Mouse (Mus musculus): ENCODE measurements around the gene Rab9b. TPM values are rescaled to one million over a fixed set of nuclear protein-coding genes. Genes with fewer than 3 reads are reported as not detected.

Gene Rab9b
- polyA plus RNA-seq (2016; fragmentation: Nextera tagmentation; extraction: Ambion mirVana), result 0.09 and 0.14 TPM in 2 replicates

DNA sequence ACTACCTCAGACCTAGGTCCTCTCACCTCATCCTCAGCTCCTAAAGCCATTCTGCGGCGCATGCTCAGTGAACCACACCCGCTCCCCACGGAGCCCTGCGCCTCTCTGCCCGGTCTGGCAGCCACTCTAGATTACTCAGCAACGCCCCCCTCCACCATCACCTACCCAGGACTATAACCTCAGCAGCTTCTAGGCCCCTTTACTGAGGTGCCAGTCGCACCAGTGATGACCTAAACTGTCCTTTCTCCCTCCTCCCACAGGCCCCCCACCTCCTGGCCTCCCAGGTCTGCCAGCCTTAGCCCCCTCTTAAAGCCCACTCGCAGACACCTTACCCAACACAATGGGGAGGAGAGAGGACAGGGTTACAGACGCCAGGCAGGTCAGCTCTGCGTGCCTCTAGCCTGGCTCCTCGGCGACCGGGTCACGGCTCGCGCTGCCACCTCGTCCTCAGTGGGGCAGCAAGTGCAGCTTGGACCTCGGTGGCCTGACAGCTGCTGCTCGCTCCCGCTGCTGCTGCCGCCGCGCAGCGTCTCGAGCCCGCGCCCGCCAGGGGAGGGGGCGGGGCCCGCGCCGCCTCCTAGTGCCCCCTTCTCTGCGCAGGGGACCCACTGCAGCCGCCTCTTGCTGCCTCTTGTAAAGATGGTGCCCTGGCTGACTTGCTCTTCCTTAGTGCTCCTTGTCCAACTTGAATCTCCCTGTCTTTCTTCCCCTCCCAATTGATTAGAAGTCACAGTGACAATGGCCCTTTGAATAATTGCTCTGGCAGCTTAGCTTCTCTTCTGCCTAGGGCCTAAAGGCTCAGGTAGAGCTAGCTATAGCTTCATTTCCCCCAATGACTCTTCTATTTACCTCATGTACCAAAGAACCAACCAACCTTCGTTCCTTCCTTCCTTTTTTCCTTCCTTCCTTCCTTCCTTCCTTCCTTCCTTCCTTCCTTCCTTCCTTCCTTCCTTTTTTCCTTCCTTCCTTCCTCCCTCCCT is at the start of gene Rab9b:
Gene Rab9b, minus strand, starts transcription at position 695 of the 980 bp plus-strand sequence.
- WGBS, result 11% methylated on average over 35 of the region's 36 CpGs
- DNase-seq (ENCODE audit: low spot score), result peak; percentile 47
- peaks cover 45% of the 10 kb centered on the region for H3K27me3 ChIP-seq (ENCODE audit: low read depth, poor library complexity, severe bottlenecking)
- no peaks in the 10 kb centered on the region for H3K9me3 ChIP-seq (replicated peaks)
- peak within 1 kb of the TSS; percentile 52 for H3K4me3 ChIP-seq
- H3K4me1 ChIP-seq, result no peaks in the 10 kb centered on the region
- H3K36me3 ChIP-seq, result no peaks in the 10 kb centered on the region
- H3K27ac ChIP-seq, result no peak within 1 kb of the TSS

DNA sequence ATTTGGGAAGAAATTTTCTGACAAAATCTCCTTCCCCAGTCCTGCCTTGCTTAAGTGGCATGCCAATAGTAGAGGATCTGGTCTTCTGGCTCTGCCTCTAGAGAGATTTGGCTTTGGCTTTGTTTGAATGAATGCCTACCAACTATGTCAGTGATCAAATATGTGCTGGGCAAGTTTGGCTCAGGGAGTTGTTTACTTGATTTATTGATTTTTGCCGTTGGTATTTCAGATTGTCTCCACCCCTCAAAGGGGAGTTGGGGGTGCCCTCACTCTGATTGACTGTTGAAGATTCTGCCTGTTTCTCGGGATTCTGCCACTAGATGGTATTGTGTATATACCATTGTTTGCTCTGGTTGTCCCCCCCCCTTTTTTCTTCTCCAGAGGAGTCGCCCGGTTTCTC is 35.8 kb upstream of the Rab9b start:
- DNase-seq (ENCODE audit: low spot score), result no peak
- H3K36me3 ChIP-seq, result no peaks in the 10 kb centered on the region
- no peak overlapping the region for H3K4me3 ChIP-seq
- H3K27me3 ChIP-seq (ENCODE audit: low read depth, poor library complexity, severe bottlenecking), result 0 out of 2 replicates have a peak, but pooled peaks cover 8% of the 10 kb centered on the region
- H3K27ac ChIP-seq, result no peak overlapping the region
- no peaks in the 10 kb centered on the region for H3K9me3 ChIP-seq (replicated peaks)
- H3K4me1 ChIP-seq, result no peaks in the 10 kb centered on the region
- 59% methylated on average over 4 of the region's 4 CpGs for WGBS

GRCm38 (mm10) chrX:136895757-136896156 is 27.2 kb upstream of the Rab9b start:
- DNase-seq (ENCODE audit: low spot score), result no peak

GRCm38 (mm10) chrX:136850300-136850699 is 18.3 kb downstream of the Rab9b start:
- Histone ChIP-seq H3K9me3 (replicated peaks) (no peaks in the 10 kb centered on the region), H3K27me3 (ENCODE audit: low read depth, poor library complexity, severe bottlenecking) (peaks cover 34% of the 10 kb centered on the region), H3K27ac (no peak overlapping the region), H3K36me3 (no peaks in the 10 kb centered on the region), H3K4me1 (no peaks in the 10 kb centered on the region), H3K4me3 (no peak overlapping the region)
- no peak for DNase-seq (ENCODE audit: low spot score)
- 41% methylated on average over 3 of the region's 3 CpGs for WGBS

More at GRCm38 (mm10) chrX:136895757-136896156, 27.2 kb upstream of the Rab9b start:
- H3K36me3 ChIP-seq, result no peaks in the 10 kb centered on the region
- no peak overlapping the region for H3K27ac ChIP-seq
- H3K27me3 ChIP-seq (ENCODE audit: low read depth, poor library complexity, severe bottlenecking), result 0 out of 2 replicates have a peak, but pooled peaks cover 4% of the 10 kb centered on the region
- H3K9me3 ChIP-seq (replicated peaks), result no peaks in the 10 kb centered on the region
- H3K4me3 ChIP-seq, result no peak overlapping the region
- 61% methylated on average over 2 of the region's 2 CpGs for WGBS
- H3K4me1 ChIP-seq, result no peaks in the 10 kb centered on the region

DNA sequence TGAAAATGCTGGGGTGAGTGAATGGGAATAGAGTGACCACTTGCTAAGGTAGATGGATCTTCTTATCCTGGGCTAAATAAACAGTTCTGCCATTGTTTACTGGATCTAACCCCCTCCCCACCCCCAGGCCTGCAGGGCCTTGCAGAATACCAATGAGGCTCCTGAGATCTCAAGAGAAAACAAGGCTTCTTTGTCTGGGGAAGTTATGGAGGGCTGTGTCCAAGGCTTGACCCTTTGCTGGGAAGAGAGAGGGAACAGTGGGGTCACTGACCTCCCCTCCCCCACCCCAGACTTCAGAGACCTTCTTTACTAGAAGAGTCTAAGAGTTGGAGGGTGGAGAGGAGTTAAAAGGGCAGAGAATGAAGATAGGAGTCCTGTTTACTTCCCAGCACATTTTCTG is 39.9 kb downstream of the Rab9b start:
- Histone ChIP-seq H3K36me3 (no peaks in the 10 kb centered on the region), H3K27ac (no peak overlapping the region), H3K4me1 (no peaks in the 10 kb centered on the region), H3K4me3 (no peak overlapping the region), H3K9me3 (replicated peaks) (no peaks in the 10 kb centered on the region), H3K27me3 (ENCODE audit: low read depth, poor library complexity, severe bottlenecking) (peaks cover 91% of the 10 kb centered on the region)
- no peak for DNase-seq (ENCODE audit: low spot score)

DNA sequence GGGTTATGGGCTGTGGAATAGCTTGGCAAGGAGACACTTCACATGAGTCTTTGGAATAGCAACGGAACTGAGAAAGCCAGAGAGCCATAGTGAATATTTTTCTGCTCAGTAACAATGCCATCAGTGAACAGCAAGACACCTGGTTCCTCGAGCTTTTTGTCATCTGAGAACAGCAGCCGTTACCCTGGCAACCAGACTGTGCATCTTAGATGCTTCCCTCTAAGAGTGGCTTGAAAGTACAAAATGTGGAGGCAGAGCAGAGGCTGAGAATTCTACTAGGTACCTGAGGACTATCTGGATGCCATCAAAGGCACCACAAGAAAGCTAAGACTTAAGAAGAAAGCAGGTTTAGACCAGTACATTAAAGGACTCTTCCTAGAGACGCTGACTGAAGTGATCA is 43.5 kb downstream of the Rab9b start:
- no peaks in the 10 kb centered on the region for H3K9me3 ChIP-seq (replicated peaks)
- 83% methylated on average over 4 of the region's 4 CpGs for WGBS

GRCm38 (mm10) chrX:136822371-136822770 is 46.2 kb downstream of the Rab9b start, which contains the start of gene Plp1:
Plp1 (plus strand) TSS chrX:136822671.
- WGBS, result 44% methylated on average over 1 of the region's 1 CpGs
- no peak within 1 kb of the TSS for H3K4me3 ChIP-seq
- H3K27ac ChIP-seq, result no peak within 1 kb of the TSS
- H3K4me1 ChIP-seq, result no peaks in the 10 kb centered on the region
- H3K36me3 ChIP-seq, result no peaks in the 10 kb centered on the region
- H3K27me3 ChIP-seq (ENCODE audit: low read depth, poor library complexity, severe bottlenecking), result peaks cover 97% of the 10 kb centered on the region
- no peak for DNase-seq (ENCODE audit: low spot score)
- no peaks in the 10 kb centered on the region for H3K9me3 ChIP-seq (replicated peaks)

More for the DNA sequence above, 43.5 kb downstream of the Rab9b start:
- Histone ChIP-seq H3K36me3 (no peaks in the 10 kb centered on the region), H3K4me3 (no peak overlapping the region), H3K4me1 (no peaks in the 10 kb centered on the region), H3K27me3 (ENCODE audit: low read depth, poor library complexity, severe bottlenecking) (peaks cover 91% of the 10 kb centered on the region), H3K27ac (no peak overlapping the region)
- DNase-seq (ENCODE audit: low spot score), result no peak

GRCm38 (mm10) chrX:136820250-136820649 is 48.3 kb downstream of the Rab9b start:
- DNase-seq (ENCODE audit: low spot score), result peak; percentile 65
- H3K4me3 ChIP-seq, result no peak overlapping the region
- no peaks in the 10 kb centered on the region for H3K36me3 ChIP-seq
- no peaks in the 10 kb centered on the region for H3K9me3 ChIP-seq (replicated peaks)
- no peak overlapping the region for H3K27ac ChIP-seq
- peaks cover 97% of the 10 kb centered on the region for H3K27me3 ChIP-seq (ENCODE audit: low read depth, poor library complexity, severe bottlenecking)
- no peaks in the 10 kb centered on the region for H3K4me1 ChIP-seq
- WGBS, result 17% methylated on average over 1 of the region's 1 CpGs

- Histone ChIP-seq H3K27ac (no peak overlapping the region), H3K9me3 (replicated peaks) (no peaks in the 10 kb centered on the region), H3K36me3 (no peaks in the 10 kb centered on the region), H3K4me1 (no peaks in the 10 kb centered on the region), H3K27me3 (ENCODE audit: low read depth, poor library complexity, severe bottlenecking) (peaks cover 95% of the 10 kb centered on the region), H3K4me3 (no peak overlapping the region)
- no peak for DNase-seq (ENCODE audit: low spot score)
- 92% methylated on average over 6 of the region's 6 CpGs for WGBS
Observed at GRCm38 (mm10) chrX:136819752-136820151, 48.8 kb downstream of the Rab9b start.

Other genes with a start within 250 kb of the Rab9b start
- 5.1 and 6.0 TPM in 2 replicates for gene Tceal1, start 160.8 kb downstream of the Rab9b start, polyA plus RNA-seq (2016; fragmentation: Nextera tagmentation; extraction: Ambion mirVana)
- gene Morf4l2, start 125.1 kb downstream of the Rab9b start, polyA plus RNA-seq (2016; fragmentation: Nextera tagmentation; extraction: Ambion mirVana), result 552 and 564 TPM in 2 replicates
- 0.13 TPM in 2 replicates for gene Glra4, start 88.6 kb downstream of the Rab9b start, polyA plus RNA-seq (2016; fragmentation: Nextera tagmentation; extraction: Ambion mirVana)
- 2.6 and 3.8 TPM in 2 replicates for gene Plp1, start 46.1 kb downstream of the Rab9b start, polyA plus RNA-seq (2016; fragmentation: Nextera tagmentation; extraction: Ambion mirVana)
- not detected in 2 replicates for gene H2bfm, start 58.6 kb upstream of the Rab9b start, polyA plus RNA-seq (2016; fragmentation: Nextera tagmentation; extraction: Ambion mirVana)
- 25.1 and 49.5 TPM in 2 replicates for gene Tmsb15b2, start 106.7 kb upstream of the Rab9b start, polyA plus RNA-seq (2016; fragmentation: Nextera tagmentation; extraction: Ambion mirVana)
- gene Tmsb15l, start 108.1 kb upstream of the Rab9b start, polyA plus RNA-seq (2016; fragmentation: Nextera tagmentation; extraction: Ambion mirVana), result 3.3 and 5.0 TPM in 2 replicates
- gene Tmsb15b1, start 108.1 kb upstream of the Rab9b start, polyA plus RNA-seq (2016; fragmentation: Nextera tagmentation; extraction: Ambion mirVana), result 13.5 and 19.8 TPM in 2 replicates
- 15.8 and 32.4 TPM in 2 replicates for gene Zcchc18, start 124.4 kb upstream of the Rab9b start, polyA plus RNA-seq (2016; fragmentation: Nextera tagmentation; extraction: Ambion mirVana)
- 12.9 and 13.7 TPM in 2 replicates for gene Slc25a53, start 169.5 kb upstream of the Rab9b start, polyA plus RNA-seq (2016; fragmentation: Nextera tagmentation; extraction: Ambion mirVana)
- 15.5 and 16.1 TPM in 2 replicates for gene Fam199x, start 180.8 kb upstream of the Rab9b start, polyA plus RNA-seq (2016; fragmentation: Nextera tagmentation; extraction: Ambion mirVana)

Data from limb, embryonic 10.5 days (tissue).